Mouse (Mus musculus) mouse trophoblast stem cell (cell line): ENCODE results near the gene Pkdcc.

Experiments used
- in situ Hi-C, 2 experiments: fragments of 300-500 bp; cut with MseI, MboI; formaldehyde crosslinking; loops; 2 replicates in 1 of 2; 3 replicates in 1 of 2; pipeline ENCODE4 v1.15.1; 2025

The Pkdcc gene

DNA sequence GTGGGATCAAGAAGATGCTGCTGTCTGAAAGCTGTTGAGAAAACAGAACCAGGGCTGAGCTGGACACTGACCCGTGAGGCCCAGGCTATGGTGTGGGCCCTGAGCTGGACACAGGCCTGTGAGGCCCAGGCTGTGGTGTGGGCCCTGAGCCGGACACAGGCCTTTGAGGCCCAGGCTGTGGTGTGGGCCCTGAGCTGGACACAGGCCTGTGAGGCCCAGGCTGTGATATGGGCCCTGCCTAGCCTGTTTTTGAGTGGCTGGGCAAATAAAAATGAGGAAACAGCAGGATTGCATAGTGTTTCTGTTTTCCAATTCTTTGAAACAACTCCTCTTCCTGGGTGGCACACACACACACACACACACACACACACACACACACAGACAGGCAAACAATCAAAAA is 2.7 kb upstream of the Pkdcc start:
- in situ Hi-C loops = no loop called here

DNA sequence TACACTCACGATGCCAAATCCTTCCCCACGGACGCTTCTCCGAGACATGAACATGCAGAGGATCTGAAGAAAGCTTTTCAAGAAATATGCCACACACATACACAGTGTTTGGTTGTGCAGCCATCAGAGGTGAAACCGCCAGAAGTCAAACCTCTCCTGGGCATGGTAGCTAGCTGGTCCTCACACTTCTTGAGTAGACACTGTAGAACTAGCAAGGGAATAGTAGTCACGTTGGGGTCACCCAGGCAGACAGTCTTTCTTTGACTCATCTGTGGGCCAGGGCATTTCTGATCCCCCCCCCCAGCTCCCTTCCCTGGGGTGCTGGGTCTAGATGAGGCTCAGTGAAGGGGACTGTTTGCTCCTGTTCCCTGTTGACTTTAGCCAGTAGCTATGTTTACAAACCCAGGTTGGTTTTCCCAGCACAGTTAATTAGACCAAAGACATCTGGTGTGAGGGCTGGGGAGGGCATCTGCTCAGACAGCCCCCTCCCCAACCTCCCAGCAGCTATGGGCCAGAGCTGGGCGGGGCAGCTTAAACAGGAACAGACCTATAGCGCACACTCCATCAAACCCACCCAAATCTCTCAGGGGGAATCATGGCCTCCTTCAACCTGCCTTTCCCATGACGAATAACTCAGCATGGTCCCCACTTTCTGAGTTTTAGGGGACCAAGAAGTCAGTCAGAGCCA is 1.7 kb upstream of the Pkdcc start:
- in situ Hi-C loops = no loop called here

DNA sequence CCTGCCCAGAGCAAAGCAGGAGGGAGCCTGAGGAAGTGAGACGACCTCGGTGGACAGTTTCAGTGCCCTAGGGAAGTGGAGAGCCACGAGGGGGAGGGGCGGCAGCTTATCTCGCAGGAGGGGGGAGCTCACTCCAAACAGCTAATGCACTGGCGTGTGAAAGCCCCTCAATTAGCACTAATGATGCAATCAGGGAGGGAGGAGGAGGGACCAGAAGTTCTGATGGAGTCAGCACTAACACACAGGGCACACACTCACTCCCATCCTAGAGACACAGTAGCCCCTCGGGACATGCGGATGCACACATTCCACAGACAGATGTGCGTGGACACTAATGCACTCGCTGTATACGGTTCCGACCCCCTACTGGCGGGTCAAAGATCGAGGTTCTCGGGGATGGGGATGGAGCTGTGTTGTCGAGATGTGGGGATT is 915 bp upstream of the Pkdcc start:
- in situ Hi-C loops = no loop called here

DNA sequence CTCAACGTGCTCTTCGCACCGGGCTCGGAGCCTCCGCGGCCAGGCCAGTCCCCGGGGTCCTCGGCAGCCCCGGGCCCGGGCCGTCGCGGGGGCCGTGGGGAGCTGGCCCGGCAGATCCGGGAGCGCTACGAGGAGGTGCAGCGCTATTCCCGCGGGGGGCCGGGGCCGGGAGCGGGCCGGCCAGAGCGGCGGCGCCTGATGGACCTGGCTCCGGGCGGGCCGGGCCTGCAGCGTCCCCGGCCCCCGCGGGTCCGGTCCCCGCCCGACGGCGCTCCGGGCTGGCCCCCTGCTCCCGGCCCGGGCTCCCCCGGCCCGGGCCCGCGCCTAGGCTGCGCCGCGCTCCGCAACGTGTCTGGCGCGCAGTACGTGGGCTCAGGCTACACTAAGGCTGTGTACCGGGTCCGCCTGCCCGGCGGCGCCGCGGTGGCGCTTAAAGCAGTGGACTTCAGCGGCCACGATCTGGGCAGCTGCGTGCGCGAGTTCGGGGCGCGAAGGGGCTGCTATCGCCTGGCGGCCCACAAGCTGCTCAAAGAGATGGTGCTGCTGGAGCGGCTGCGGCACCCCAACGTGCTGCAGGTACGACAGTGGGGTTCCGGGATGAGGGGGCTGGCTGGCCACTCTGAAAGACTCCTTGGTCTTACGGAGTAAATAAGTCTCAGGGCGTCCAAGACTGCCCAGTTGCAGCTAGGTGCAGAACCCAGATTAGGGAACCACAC is 595 bp downstream of the Pkdcc start:
- in situ Hi-C loops = no loop called here

DNA sequence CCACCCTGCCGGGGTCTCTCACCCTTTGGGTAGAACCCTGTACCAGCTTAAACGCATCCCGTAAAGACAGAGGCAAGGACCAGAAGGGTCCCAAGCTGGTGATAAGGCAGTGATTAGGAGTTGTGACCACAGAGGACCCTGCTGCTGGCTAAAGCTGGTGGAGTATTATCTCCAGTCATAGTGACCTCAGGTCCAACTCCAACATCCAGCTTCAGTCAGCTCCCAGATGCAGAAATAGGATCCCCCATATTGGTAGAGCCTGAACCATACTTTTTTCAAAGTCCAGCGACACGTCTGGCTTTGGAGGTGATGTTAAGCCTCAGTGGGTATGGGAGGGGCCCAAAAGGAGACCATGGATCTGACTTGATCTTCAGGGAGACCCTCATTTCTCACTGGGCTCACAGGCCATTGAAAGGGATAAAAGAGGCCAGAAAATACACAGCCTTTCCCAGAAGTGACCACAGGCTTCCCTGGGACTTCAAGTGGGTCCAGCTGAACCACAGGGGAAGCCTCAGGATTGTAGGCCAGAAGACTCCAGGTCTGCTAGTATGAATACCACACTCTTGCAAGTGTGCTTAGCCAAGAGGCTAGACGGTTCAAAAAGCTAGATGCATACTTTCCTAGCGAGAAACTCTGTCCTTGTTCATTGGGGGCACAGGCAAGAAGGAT is 1.3 kb downstream of the Pkdcc start:
- in situ Hi-C loops = no loop called here

DNA sequence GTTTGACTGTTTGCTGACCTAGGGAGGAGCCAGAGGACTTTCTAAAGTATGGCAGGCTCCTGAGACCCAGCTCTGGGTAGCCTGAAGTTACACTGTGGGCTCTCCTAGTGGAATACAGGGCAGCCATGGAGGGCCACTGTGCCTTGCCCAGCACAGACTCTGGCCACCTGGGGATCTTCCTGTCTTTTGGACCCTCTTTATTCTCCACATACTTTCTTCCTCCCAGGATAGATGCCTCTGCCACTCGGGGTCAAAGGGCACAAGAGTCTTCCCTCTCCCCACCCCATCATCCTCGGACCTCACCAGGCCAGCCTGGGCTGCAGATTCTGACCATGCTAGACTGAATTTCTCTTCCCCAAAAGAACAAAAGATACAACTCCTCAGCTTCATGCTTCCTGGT is 3.1 kb downstream of the Pkdcc start:
- in situ Hi-C loops = no loop called here

DNA sequence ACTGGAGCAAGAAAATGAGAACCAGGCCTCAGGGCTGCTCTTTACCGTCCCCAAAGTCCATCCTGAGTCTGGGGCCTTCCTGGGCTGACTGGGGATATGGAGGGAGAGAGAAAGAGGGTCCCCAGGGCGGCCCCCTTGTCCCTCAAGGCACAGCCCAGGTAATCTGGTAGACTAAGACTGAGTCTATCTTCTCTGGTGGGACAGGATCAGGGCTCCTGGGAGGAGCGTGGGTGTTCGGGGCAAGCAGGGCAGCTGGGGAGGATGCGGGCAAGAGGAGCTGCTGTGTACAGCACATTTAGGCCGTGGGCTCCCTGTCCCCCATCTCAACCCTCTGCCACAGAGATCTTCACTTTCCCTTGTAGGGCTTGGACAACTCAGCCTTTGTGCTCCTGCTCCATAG is 3.6 kb downstream of the Pkdcc start:
- in situ Hi-C loops = no loop called here

DNA sequence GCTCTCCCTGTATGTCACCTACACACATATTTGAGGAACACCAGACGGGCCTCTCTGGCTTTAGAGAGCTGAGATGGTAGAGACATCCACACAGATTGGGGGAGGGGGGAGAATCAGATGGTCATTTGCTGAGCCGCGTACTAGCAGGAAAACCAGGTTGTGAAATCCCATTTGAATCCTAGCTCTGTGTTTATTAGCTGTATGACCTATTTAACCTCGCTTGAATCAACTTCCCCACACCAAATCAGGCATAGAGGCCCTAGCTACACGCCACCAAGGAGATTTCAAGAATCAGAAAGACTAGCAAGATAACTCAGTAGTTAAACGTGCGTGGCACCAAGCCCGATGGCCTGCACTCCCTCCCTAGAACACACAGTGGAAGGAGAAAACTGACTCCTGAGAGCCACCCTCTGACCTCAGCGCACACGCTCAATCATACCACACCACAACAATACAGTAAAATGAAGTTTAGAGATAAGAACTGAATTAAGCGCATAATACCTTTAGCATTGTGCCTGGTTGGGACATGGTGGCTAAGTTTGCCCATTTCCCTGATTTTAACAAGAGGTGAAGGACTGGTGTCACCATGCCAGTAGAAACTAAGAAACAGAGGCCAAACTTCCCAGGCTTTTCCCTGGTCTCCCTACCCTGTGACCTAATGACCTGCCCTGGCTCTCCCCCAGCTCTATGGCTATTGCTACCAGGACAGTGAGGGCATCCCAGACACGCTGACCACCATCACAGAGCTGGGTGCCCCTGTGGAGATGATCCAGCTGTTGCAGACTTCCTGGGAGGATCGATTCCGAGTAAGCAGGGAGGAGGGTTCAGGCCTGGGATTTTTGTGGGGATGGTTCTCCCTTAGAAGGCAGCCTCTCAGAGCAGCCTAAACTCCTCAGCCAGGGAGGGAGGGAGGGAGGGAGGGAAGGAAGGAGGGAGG is 4.5 kb downstream of the Pkdcc start:
- in situ Hi-C loops = no loop called here

DNA sequence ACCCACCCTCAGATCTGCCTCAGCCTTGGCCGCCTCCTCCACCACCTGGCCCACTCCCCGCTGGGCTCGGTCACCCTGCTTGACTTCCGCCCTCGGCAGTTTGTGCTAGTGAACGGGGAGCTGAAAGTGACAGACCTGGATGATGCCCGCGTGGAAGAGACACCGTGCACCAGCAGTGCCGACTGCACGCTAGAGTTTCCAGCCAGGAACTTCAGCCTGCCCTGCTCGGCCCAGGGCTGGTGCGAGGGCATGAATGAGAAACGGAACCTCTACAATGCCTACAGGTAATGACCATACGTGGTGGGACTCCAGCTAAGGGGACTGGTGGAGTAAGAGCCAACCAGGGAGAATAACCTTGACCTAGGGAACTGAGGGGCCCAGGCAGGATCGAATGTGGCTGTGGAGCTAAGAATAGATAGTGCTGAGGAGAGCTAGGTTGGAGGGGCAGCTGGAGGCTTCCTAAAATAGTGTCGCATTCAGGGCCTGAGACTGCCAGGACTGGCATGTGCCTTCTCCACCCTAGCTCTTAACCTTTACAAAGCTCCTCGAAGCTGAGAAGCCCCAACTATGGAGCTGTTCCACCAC is 6.0 kb downstream of the Pkdcc start:
- in situ Hi-C loops = no loop called here

DNA sequence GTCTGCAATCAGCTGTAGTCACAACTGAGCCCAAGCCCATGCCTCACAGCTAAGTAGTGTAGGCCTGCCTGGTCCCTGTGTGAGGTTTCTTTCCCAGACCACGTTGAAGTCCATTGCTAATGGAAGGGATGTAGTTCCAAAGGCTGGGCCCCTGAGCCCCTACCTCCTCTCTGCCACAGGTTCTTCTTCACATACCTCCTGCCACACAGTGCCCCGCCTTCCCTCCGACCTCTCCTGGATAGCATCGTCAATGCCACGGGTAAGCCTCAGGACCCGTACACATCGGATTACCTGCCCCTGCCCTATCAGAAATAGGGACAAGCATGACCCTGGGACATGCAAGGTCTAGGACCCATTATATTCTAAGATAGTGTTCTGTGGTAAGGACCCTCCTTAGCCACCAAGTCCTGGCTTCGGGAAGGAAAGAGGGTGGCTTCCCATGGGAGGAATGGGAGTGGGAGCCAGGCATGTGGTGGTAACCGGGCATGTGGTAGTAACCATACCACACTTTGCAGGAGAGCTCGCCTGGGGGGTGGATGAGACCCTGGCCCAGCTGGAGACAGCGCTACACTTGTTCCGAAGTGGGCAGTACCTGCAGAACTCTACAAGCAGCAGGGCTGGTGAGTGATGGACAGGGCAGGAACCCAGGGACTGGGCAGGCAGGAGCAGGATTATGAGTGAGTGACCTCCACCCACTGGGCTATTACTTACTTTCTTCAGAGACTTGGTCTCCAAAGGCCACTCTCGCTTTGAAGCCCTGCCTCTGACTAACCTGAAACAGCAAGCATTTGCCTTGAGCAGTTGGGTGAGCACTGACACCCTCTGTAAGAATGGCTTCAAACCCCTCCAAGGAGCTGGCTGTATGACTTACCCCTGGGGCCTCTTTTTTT is 6.8 kb downstream of the Pkdcc start:
- in situ Hi-C loops = no loop called here

DNA sequence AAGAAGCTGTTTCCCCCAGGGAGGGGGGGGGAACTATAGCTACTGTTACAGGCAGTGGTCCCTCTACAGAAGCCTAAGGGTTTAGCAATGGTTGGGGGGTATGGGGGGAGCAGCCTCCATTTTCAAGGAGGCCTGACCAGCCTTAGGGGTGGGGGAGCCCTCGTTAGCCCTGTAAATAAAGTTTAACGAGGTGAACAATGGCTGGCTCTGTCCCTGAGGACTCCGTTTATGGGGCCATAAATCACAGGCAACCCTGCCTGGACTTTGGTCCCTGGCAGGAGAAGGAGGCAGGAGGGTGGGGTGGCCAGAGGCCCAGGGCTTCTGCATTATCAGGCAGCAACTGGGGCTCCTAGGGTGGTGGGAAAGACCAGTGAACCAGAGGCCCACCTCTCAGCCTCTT is 7.6 kb downstream of the Pkdcc start:
- in situ Hi-C loops = no loop called here

DNA sequence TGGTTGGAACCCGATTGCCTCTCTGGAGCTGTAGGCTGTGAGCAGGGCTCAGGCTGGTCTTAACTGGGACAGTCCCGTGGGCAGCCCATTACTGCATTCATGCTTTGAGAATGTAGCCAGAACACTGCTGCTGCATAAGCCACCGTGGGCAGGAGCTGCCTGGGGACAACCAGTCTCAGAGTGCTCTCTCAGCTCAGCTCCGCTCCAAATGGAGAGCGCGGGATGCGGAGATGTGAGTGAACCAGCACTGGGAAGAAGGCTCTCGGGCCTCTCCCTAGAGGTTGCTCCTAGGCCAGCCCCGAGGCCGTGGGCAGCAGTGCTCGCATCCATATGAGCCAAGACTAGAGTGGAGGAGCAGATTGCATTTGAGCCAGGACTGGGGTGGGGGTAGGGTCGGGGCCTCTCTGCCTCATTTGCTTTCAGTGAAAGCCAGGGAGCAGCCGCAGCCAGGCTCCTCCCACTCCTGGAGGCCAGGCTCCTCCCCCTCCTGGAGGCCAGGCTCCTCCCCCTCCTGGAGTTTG is 9.4 kb downstream of the Pkdcc start:
- in situ Hi-C loops = no loop called here

DNA sequence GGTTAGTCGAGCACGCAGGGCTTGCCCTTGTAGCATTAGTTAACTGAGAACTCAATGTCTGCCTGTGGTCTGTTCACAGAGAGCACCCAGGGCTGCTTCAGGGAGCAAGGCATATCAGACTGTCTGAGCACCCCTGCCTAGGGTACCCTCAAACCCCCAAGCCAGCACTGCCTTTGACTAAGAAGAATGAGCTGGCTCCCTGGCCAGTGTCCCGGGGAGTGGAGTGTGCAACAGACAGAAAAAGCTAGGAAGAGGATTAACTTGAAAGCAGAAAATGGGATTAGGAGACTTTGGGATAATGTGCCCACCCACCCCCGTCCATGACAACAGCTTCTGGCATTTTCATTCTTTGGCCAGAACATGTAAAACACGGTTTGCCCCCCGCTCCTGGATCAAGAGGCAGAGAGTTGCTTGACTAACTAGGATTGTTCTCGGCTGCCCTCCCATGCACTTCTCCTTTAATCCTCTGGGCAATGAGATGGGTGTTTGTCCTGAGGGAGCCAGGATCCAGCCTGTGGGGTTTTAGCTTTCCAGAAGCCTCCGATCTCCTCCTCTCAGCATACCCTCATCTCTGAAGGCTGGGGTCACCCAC is 11.4 kb downstream of the Pkdcc start:
- in situ Hi-C loops = no loop called here

DNA sequence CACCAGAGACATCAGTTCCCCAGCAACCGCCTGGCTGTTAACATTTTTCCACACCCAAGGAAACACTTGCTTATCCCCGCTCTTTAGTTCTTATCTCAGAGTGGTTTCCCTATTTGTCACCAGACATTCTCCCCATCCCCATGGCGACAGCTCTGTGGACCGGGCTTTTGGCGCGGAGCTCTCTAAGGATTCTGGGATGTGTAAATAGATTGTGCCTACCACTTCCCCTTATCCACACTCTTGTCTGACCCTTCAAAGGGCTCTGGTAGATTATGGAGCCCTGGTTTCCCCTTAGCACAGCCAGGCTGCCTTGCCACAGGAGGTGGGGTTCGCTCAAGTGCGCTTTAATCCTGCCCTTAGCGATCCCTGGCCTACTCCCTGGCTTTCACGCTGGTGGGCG is 16.3 kb downstream of the Pkdcc start:
- in situ Hi-C loops = no loop called here

DNA sequence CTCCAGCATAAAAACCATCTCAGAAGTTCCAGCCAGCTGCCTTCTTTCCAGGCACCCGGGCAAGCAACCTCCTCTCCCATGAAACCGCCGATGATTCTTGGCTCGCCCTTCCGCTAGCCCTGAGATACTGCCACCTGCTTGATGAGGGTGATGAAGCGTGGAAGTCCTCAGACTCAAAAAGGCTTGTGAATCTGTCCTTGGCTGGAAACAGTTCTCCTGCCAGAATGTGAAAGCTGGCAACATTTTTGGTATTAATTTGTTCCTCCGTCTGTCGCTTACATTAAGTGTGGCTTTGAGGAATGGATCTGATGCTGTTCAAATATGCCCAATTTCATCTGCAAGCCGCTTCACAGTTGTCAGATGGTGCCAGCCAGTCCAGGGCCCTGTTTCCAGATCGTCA is 20.1 kb downstream of the Pkdcc start:
- in situ Hi-C loops = no loop called here

DNA sequence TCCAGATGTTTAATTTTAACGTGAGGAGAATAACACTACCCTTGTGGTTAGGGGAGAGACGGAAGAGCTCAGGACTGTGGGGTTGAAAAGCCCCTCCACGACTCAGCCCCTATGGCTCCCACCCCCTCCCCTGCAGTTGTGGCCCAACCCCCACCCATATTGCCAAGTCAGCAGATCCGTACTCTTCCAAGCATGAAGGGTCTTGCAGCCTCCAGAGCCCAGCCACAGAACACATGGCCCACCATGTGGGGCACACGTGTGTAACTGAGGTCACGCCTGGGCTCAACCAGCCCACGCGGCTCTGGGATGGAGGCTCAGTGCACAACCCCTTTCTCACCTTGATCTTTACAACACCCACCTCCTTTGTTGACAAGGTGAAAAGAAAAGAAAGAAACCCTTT is 21.1 kb downstream of the Pkdcc start:
- in situ Hi-C loops = no loop called here

DNA sequence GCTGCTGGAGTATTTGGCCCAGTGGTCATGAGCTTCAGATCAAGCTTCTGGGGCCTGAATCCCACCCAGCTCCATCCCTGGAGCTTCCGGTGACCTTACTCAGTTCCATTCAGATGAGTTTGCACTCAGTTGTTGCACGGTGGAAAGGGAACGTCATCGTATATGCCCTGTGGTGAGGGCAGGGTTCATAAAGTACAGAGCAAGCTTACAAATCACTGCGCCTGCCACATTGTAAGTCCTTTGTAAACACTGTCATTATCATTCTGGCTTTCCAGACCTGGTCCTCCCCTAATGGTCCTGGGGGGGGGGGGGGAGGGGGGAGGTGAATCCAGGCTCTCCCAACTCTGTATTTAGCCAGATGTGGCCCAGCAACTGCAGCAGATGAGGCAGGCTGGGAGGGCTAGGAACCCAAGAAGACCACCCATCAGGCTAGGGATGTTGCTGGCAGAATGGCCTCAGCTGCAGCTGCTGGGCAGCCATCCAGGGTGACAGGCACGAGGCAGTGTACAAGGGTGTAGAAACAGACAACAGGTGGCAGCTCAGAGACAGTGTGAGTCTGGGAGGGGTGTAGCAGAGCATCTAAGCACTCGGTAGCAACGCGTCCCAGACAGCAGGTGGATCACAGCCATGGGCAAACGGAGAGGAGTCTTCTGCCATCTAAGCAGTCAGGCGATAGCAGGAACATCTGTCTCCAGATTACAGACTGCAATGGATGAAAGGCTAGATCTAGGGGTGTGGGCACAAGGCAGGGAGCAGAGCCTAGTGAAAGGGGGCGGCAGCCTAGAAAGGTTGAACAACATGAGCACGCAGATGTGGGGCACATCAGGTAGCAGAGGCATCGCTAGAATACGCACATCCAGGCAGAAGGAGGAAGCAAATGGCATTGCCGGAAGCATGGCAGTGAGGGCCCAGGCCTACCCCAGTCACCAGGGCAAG is 23.3 kb downstream of the Pkdcc start:
- in situ Hi-C loops = no loop called here

DNA sequence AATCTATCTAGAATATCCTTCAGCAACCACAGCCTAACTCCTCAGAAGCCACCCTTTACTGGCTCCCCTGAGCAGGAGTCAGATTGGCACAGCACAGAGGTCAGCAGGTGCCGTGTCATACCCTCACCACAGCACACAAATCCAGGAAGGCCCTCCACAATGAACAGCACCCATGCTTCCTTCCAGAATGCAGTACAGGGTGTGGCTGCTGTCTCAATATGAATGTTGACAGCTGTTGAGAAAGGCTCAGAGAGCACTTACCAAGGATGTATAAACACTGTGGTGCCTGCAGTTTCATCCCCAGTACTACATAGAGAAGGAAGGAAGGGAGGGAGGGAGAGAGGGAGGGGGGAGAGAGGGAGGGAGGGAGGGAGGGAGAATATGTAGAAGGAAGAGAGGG is 29.4 kb downstream of the Pkdcc start:
- in situ Hi-C loops = no loop called here

DNA sequence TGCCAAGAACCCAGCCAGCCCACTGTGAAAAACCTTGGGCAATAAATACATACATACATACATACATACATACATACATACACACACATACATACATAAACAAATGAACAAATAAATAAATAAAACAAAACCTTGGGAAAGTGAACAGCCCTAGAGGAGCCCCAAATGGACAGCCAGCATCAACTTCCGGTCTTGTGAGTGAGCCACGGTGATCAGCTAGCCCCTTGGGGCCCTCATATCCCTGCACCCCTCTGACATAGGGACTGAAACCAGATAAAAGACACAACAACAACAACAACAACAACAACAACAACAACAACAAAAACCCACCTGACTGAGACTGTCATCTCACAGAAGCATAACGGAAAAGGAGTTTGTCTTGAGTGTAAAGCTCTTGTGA is 30.4 kb downstream of the Pkdcc start:
- in situ Hi-C loops = no loop called here
